Mouse (Mus musculus) regulatory T cell (primary cell): Measurements from ENCODE around the gene Gm20388.

ENCODE experiments used
- in situ Hi-C: fragments of 300-600 bp; cut with MboI, MseI; formaldehyde crosslinking; loops from one replicate; pipeline ENCODE4 v1.15.1; 2025; ENCODE audit warnings: high pct_unique_total_duplicates

Gene Gm20388

DNA sequence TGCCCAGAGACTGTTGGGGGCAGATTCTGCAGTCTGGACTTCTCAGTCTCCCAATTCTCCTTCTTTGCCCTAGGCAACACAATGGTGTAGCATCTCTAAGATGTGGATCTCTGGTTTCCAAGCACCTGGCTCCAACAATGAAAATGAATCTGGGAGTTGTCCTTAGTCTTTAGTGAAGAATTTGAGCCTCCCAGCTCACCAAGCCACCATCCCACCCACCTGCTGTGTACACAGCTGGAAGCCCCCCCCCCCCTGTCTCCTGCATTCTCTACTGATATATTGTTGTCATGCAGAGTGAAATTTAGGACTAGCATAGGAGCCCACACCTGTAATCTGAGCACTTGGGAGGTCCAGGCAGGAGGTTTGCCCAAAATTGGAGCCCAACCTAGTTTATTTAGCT lies 4306.3 kb downstream of the Gm20388 start:
- in situ Hi-C loops, result no loop called here

DNA sequence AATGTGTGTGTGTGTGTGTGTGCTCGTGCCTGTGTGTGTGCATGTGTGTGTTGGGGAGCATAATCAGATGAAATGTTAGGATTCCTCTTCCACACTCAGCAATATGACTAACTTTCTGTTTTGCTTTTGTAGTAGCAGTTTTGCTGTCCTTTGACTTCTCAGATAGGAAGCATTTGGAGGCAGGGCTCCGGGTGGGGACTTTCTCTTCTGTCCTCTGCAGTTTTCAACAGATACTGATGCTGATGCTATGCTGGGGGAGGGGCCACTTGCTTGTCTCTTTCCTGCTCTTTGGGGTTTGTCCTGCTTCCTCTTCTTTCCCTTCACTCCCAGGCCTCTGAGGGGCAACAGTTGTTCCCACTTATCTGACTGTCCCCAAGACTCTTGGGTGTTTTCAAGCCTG lies 4319.2 kb downstream of the Gm20388 start:
- in situ Hi-C loops, result no loop called here

DNA sequence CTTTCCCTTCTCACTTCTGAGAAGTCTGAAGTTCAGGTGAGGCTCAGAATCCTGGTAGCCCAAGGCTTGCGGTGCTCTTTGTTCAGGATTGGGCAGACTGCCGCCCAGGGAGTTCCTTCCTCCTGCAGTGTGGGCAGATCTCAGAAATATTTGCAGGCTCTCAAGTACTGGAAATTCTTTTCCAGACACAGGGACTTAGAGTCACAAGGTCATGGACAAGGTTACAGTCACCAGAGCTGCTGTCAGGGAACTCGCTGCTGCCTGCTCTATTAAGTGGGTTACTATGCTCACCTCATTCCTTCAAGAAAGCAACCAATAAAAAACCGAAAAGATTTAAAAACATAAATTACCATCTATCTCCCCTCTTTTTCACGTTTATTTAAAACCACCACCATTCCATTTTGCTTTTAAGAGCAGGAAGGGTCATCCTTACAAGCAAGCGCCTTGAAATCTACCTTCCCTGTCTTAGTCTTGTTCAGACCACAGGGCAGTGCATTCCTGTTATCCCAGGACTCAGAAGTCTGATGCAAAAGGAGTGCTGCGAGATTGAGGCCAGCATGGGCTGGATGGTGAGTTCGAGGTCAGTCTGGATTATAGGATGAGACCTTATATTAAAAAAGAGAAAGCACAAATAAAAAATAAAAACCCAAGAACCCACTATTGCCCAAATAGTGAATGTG lies 4320.0 kb downstream of the Gm20388 start:
- in situ Hi-C loops, result no loop called here

DNA sequence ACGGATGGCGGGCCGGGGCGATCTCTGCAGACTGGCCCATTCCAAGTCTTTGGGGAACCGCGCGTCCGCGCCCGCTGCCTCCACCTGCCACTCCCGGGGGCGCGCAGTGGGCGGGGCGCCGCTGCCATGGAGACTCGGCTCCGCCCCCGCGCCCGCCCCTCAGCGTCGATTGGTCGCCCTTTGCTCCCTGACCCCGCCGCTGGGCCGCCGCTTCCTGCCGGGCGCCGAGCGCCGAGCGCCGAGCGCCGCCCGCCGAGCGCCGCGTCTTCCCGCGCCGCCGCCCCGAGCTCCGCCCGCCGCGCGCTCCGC lies 4320.5 kb downstream of the Gm20388 start, which contains the start of gene Galnt2:
Galnt2 (plus strand) TSS at position 216 of the 309 bp plus-strand sequence.
- in situ Hi-C loops, result no loop called here

- in situ Hi-C loops, result no loop called here
Measured at GRCm38 (mm10) chr8:124231485-124232279, 4321.0 kb downstream of the Gm20388 start.

- in situ Hi-C loops, result no loop called here
Measured at GRCm38 (mm10) chr8:124232280-124232600, 4321.6 kb downstream of the Gm20388 start.

- in situ Hi-C loops, result no loop called here
Measured at GRCm38 (mm10) chr8:124234496-124234895, 4323.9 kb downstream of the Gm20388 start.

DNA sequence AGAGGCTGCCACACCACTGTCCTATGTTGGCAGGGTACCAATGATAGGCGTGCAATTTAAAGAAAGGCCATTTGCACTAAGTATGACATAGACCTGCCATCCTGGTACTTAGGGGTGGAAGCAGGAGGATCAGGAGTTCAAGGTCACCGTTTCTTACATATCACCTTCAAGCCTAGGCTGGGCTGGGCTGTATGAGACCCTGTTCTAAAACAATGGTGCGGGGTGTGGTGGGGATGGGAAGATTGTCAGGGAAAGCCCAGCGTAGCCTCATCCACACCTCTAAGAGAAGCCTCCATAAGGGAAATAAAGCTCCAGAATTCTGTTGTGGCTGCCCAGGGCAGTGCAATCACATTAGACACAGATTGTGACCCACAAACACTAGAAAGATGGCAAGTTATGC lies 4324.9 kb downstream of the Gm20388 start:
- in situ Hi-C loops, result no loop called here

DNA sequence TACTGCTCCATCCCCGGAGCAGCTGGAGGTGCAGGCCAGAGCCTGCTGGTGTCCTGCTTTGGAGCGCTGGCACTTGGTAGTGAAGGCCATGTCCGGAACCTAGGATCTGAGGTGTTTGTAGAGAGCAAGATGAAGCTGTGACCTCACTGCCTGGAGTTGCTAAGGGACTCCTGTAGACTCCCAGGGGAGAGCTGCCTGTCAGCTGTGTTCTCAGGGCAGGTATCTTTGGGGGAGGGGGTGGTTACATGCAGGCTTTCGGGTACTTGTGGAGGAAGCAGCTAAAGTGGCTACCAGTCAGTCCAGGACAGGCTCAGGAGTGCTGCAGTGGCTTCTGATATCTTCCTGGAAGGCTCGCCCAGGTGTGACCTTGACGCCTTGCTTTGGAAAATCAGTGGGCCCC lies 4328.7 kb downstream of the Gm20388 start:
- in situ Hi-C loops, result no loop called here

- in situ Hi-C loops, result no loop called here
Measured at GRCm38 (mm10) chr8:124240932-124241331, 4330.3 kb downstream of the Gm20388 start.

- in situ Hi-C loops, result no loop called here
Measured at GRCm38 (mm10) chr8:124242208-124242607, 4331.6 kb downstream of the Gm20388 start.

DNA sequence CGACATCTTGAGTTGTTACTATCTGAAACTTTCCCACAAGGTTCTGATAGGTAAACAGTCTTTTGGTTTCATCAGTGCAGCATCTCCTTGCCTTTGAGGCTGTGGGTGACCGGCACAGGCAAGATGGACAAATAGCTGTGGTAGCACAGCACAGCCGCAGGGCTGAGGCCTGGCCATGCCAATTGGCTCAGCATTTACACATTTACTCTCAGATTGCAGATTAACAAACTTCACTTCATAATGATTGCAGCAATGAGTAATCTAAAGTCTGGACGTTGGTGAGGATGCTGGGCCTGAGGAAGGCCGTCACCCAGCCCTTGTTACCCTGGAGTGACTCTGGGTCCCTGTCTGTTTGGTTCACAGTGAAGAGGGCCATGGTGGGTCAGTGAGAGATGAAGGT lies 4332.3 kb downstream of the Gm20388 start:
- in situ Hi-C loops, result no loop called here

GRCm38 (mm10) chr8:124247581-124247980 lies 4336.9 kb downstream of the Gm20388 start:
- in situ Hi-C loops, result no loop called here

- in situ Hi-C loops, result no loop called here
Measured at GRCm38 (mm10) chr8:124248688-124249087, 4338.0 kb downstream of the Gm20388 start.

- in situ Hi-C loops, result no loop called here
Measured at GRCm38 (mm10) chr8:124250255-124250654, 4339.6 kb downstream of the Gm20388 start.

- in situ Hi-C loops, result no loop called here
Measured at GRCm38 (mm10) chr8:124250785-124251184, 4340.1 kb downstream of the Gm20388 start.

- in situ Hi-C loops, result no loop called here
Measured at GRCm38 (mm10) chr8:124252533-124252950, 4341.9 kb downstream of the Gm20388 start.

- in situ Hi-C loops, result no loop called here
Measured at GRCm38 (mm10) chr8:124253939-124254338, 4343.3 kb downstream of the Gm20388 start.

DNA sequence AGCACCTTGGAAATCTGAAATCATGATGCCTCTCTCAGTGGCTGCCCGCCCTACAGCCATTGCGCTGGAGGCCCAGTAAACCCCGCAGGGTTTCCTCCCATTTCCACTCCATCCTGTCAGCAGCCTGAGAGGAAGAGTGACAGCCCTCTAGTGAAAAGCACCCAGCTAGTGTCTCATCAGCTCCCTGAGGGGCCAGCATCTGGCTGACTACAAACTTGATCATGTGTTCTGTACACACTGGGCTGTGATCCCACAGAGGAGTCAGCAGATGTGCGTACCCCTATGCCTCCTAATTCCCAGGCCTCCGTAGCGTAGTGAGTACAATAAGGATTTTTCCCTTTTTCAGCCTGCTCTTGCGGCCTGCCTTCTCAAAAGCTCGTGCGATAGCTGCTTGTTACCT lies 4346.2 kb downstream of the Gm20388 start:
- in situ Hi-C loops, result no loop called here

GRCm38 (mm10) chr8:124257363-124257762 lies 4346.7 kb downstream of the Gm20388 start:
- in situ Hi-C loops, result no loop called here

DNA sequence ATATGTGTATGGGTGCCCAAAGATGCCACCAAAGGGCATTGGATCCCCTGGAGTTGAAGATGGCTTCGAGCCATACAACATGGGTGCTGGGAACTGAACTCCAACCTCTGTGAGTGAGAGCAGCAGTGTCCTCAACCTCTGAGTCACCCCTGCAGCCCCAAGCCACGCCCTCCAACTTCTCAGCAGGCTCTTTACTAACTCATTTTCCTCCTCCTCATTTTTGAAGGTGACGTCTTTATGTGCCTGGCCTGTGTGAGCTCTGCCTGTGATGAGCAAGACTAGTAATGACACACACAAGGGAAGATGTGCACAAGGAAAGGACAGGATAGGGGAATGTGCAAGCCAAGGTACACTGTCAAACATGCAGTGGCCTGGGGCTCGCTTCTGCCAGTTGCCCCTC lies 4348.5 kb downstream of the Gm20388 start:
- in situ Hi-C loops, result no loop called here

- in situ Hi-C loops, result no loop called here
Measured at GRCm38 (mm10) chr8:124259925-124260324, 4349.3 kb downstream of the Gm20388 start.

- in situ Hi-C loops, result no loop called here
Measured at GRCm38 (mm10) chr8:124260371-124260770, 4349.7 kb downstream of the Gm20388 start.
